Mouse (Mus musculus) MEL (cell line): ENCODE data around the gene Dyrk3. TPM values are rescaled to one million over a fixed set of nuclear protein-coding genes. Genes with fewer than 3 reads are reported as not detected.

Experiments
- DNase-seq: peaks from one replicate; pipeline ENCODE4 v3.0.0; 2011; ENCODE audit warnings: low read depth, low spot score
- H3K27ac ChIP-seq: 2 replicates; pipeline ENCODE4 v1.5.1; 2012; ENCODE audit warnings: low read depth, mild to moderate bottlenecking, control low read depth, low read length, moderate library complexity; ENCODE audit not compliant: control insufficient read depth
- H3K27me3 ChIP-seq, 2 experiments: fragments of 150-350 bp in 1 of 2; sonication (generic) in 1 of 2; 2 replicates each; pipeline ENCODE4 v1.6.1; 2012; ENCODE audit warnings: low read length in 2 of 2, mild to moderate bottlenecking in 2 of 2, improper control_type of control experiment in 1 of 2, moderate library complexity in 1 of 2; ENCODE audit not compliant: insufficient read depth in 2 of 2, control insufficient read depth in 1 of 2
- H3K36me3 ChIP-seq, 2 experiments: 2 replicates each; pipeline ENCODE4 v1.6.1; 2012 to 2014; ENCODE audit warnings: low read length in 2 of 2, improper control_type of control experiment in 1 of 2, inconsistent platforms in 1 of 2, mild to moderate bottlenecking in 1 of 2; ENCODE audit not compliant: insufficient read depth in 2 of 2, control insufficient read depth in 1 of 2
- H3K4me1 ChIP-seq, 2 experiments: fragments of 150-350 bp in 1 of 2; sonication (generic) in 1 of 2; 2 replicates each; pipeline ENCODE4 v1.6.1; 2012; ENCODE audit warnings: low read length in 2 of 2, improper control_type of control experiment in 1 of 2, mild to moderate bottlenecking in 1 of 2; ENCODE audit not compliant: insufficient read depth in 2 of 2, control insufficient read depth in 1 of 2
- H3K4me3 ChIP-seq, 2 experiments: fragments of 150-350 bp in 1 of 2; sonication (generic) in 1 of 2; 2 replicates each; pipeline ENCODE4 v1.5.1; 2012; ENCODE audit warnings: low read depth in 2 of 2, low read length in 2 of 2, mild to moderate bottlenecking in 2 of 2, moderate library complexity in 2 of 2, control low read depth in 1 of 2, improper control_type of control experiment in 1 of 2; ENCODE audit not compliant: control insufficient read depth in 1 of 2, insufficient read depth in 1 of 2
- H3K79me2 ChIP-seq: 2 replicates; pipeline ENCODE4 v1.6.1; 2012; ENCODE audit warnings: mild to moderate bottlenecking, low read length, moderate library complexity; ENCODE audit not compliant: control insufficient read depth, poor library complexity, insufficient read depth
- H3K9ac ChIP-seq: 2 replicates; pipeline ENCODE4 v1.6.1; 2012; ENCODE audit warnings: low read depth, mild to moderate bottlenecking, control low read depth, low read length, moderate library complexity; ENCODE audit not compliant: control insufficient read depth, poor library complexity, severe bottlenecking
- H3K9me3 ChIP-seq: fragments of 150-350 bp; sonication (generic); replicated peaks from 2 replicates; pipeline ENCODE4 v1.6.1; 2012; ENCODE audit warnings: mild to moderate bottlenecking, low read length, improper control_type of control experiment, moderate library complexity; ENCODE audit not compliant: insufficient read depth
- BHLHE40 ChIP-seq: IDR thresholded peaks from 2 replicates; pipeline ENCODE4 v1.6.1; 2012; ENCODE audit warnings: low read depth, mild to moderate bottlenecking, inconsistent platforms, low read length, improper control_type of control experiment, borderline replicate concordance
- CHD1 ChIP-seq: IDR thresholded peaks from 2 replicates; pipeline ENCODE4 v1.6.1; 2012; ENCODE audit warnings: low read depth, mild to moderate bottlenecking, inconsistent platforms, low read length, improper control_type of control experiment
- CHD2 ChIP-seq: IDR thresholded peaks from 2 replicates; pipeline ENCODE4 v1.6.1; 2011; ENCODE audit warnings: low read length, improper control_type of control experiment
- ELF1 ChIP-seq: IDR thresholded peaks from 2 replicates; pipeline ENCODE4 v1.6.1; 2014; ENCODE audit warnings: low read depth, mild to moderate bottlenecking, inconsistent platforms, low read length, improper control_type of control experiment, moderate library complexity
- EP300 ChIP-seq, 2 experiments: IDR thresholded peaks; 2 replicates each; pipeline ENCODE4 v1.6.1; 2011; ENCODE audit warnings: improper control_type of control experiment in 2 of 2, low read length in 2 of 2, low read depth in 1 of 2, mild to moderate bottlenecking in 1 of 2
- GATA1 ChIP-seq: IDR thresholded peaks from 2 replicates; pipeline ENCODE4 v1.6.1; 2011; ENCODE audit warnings: low read depth, low read length, improper control_type of control experiment
- HCFC1 ChIP-seq: IDR thresholded peaks from 2 replicates; pipeline ENCODE4 v1.6.1; 2012; ENCODE audit warnings: low read depth, mild to moderate bottlenecking, inconsistent platforms, low read length, improper control_type of control experiment, moderate library complexity
- JUND ChIP-seq: IDR thresholded peaks from 2 replicates; pipeline ENCODE4 v1.6.1; 2011; ENCODE audit warnings: low read depth, mild to moderate bottlenecking, improper control_type of control experiment, low read length
- MAZ ChIP-seq: IDR thresholded peaks from 2 replicates; pipeline ENCODE4 v1.6.1; 2012; ENCODE audit warnings: low read depth, mild to moderate bottlenecking, inconsistent platforms, low read length, improper control_type of control experiment
- MEF2A ChIP-seq: IDR thresholded peaks from 2 replicates; pipeline ENCODE4 v1.6.1; 2014; ENCODE audit warnings: low read depth, mild to moderate bottlenecking, inconsistent platforms, low read length, improper control_type of control experiment; ENCODE audit not compliant: poor library complexity, insufficient replicate concordance, severe bottlenecking; ENCODE audit errors: extremely low read depth
- POLR2A ChIP-seq, 2 experiments: IDR thresholded peaks; 2 replicates each; pipeline ENCODE4 v1.6.1; 2011 to 2012; ENCODE audit warnings: low read length in 2 of 2, mild to moderate bottlenecking in 2 of 2, control low read depth in 1 of 2, improper control_type of control experiment in 1 of 2, low read depth in 1 of 2, moderate library complexity in 1 of 2; ENCODE audit not compliant: control insufficient read depth in 1 of 2, insufficient read depth in 1 of 2, poor library complexity in 1 of 2
- RCOR1 ChIP-seq: IDR thresholded peaks from 2 replicates; pipeline ENCODE4 v1.6.1; 2012; ENCODE audit warnings: low read depth, mild to moderate bottlenecking, inconsistent platforms, low read length, improper control_type of control experiment
- SIN3A ChIP-seq: IDR thresholded peaks from 2 replicates; pipeline ENCODE4 v1.6.1; 2012; ENCODE audit warnings: low read length, improper control_type of control experiment, inconsistent platforms
- TBP ChIP-seq: IDR thresholded peaks from 2 replicates; pipeline ENCODE4 v1.8.0; 2011; ENCODE audit warnings: low read depth, low read length, improper control_type of control experiment
- TCF12 ChIP-seq: IDR thresholded peaks from 2 replicates; pipeline ENCODE4 v1.6.1; 2014; ENCODE audit warnings: low read depth, mild to moderate bottlenecking, inconsistent platforms, low read length, improper control_type of control experiment, moderate library complexity
- UBTF ChIP-seq: IDR thresholded peaks from 2 replicates; pipeline ENCODE4 v1.6.1; 2012; ENCODE audit warnings: low read depth, mild to moderate bottlenecking, inconsistent platforms, low read length, improper control_type of control experiment, moderate library complexity, borderline replicate concordance; ENCODE audit not compliant: insufficient read depth
- USF1 ChIP-seq: IDR thresholded peaks from 2 replicates; pipeline ENCODE4 v1.6.1; 2014; ENCODE audit warnings: low read depth, mild to moderate bottlenecking, inconsistent platforms, low read length, improper control_type of control experiment, moderate library complexity
- ZC3H11A ChIP-seq: IDR thresholded peaks from 2 replicates; pipeline ENCODE4 v1.6.1; 2012; ENCODE audit warnings: low read depth, mild to moderate bottlenecking, inconsistent platforms, low read length, improper control_type of control experiment
- ZKSCAN1 ChIP-seq: IDR thresholded peaks from 2 replicates; pipeline ENCODE4 v1.6.1; 2012; ENCODE audit warnings: low read depth, mild to moderate bottlenecking, inconsistent platforms, low read length, improper control_type of control experiment, moderate library complexity
- ZMIZ1 ChIP-seq: IDR thresholded peaks from 2 replicates; pipeline ENCODE4 v1.6.1; 2012; ENCODE audit warnings: low read depth, mild to moderate bottlenecking, inconsistent platforms, low read length, improper control_type of control experiment, moderate library complexity
- ZNF384 ChIP-seq: IDR thresholded peaks from 2 replicates; pipeline ENCODE4 v1.6.1; 2012; ENCODE audit warnings: low read depth, mild to moderate bottlenecking, inconsistent platforms, low read length, improper control_type of control experiment
- polyA plus RNA-seq, 2 experiments: library from polyadenylated mRNA; stranded (reverse) in 1 of 2; unstranded in 1 of 2; fragments of >175 nt in 1 of 2; fragments of >200 nt in 1 of 2; gene quantifications; 2 replicates each; pipeline versions ENCODE4 v1.2.1 to v1.2.4; 2012; ENCODE audit warnings: low replicate concordance in 2 of 2, low read depth in 1 of 2; ENCODE audit not compliant: insufficient read length in 2 of 2, insufficient read depth in 1 of 2, missing spikeins in 1 of 2
- total RNA-seq: library from RNA; depleted of rRNA; stranded (reverse); fragments of 300-350 nt; gene quantifications from 2 replicates; pipeline ENCODE4 v1.2.3, GENCODE M21; 2012

The Dyrk3 gene
- total and polyA plus RNA-seq, 3 experiments: 8.6 to 11.8 TPM; not detected in 1

- peak; percentile 72 for TF ChIP-seq ELF1
- TF ChIP-seq ZMIZ1: peak; percentile 68
- TF ChIP-seq MEF2A: no peak
- no peak; the same call in 1 of the 2 replicates for TF ChIP-seq MAZ
Observed at GRCm38 (mm10) chr1:131138191-131139016, at the start of gene Dyrk3 (continued).

DNA sequence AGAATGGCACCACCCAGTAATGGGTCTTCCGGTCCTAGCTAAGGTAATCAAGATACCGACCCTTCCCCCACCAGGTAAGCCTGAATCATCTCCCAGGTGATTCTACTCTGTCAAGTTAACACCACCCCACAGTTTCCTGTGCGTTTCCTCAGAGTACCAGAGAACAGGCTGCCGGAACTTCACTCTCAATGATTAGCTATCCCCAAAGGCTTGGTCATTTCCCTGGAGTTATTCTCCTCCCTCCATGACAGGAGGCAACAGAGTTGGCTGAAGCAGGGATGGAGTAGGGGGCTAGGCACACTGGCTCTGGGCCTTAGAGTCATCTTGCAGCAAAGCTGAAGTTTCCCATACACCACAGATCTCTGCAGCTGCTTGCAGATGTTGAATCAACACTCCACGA lies 49.7 kb upstream of the Dyrk3 start:
- Histone ChIP-seq H3K4me3 (no peak overlapping the region), H3K9ac (no peak overlapping the region), H3K27ac (no peak overlapping the region), H3K4me1 (peaks cover 11 to 16% of the 10 kb centered on the region in 2 experiments), H3K36me3 (peaks cover 2 to 12% of the 10 kb centered on the region in 2 experiments), H3K79me2 (peaks cover 8% of the 10 kb centered on the region; the same call in 1 of the 2 replicates), H3K9me3 (no peaks in the 10 kb centered on the region), H3K27me3 (no peaks in the 10 kb centered on the region)
- DNase-seq: no peak
- no peak for TF ChIP-seq BHLHE40
- no peak for TF ChIP-seq SIN3A
- TF ChIP-seq ZMIZ1: no peak
- no peak for TF ChIP-seq JUND

DNA sequence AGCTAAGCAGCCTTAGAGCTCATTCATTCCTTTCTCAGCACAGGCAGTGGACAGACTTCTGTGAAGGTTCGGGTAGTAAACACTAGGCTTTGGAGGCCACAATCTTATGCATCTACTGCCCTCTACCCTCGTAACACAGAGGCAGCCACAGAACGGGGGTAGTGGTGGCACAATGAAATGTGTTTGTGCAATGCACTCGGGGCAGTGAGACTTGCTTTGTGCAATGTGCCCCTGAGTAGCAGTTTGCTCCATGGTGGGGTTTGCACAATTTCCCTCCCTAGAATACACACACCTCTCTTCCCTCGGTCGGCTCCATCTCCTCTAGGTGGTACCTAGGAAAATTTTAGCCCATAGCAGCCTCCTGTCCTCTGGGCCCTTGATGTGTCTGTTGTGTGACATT lies 48.9 kb upstream of the Dyrk3 start:
- Histone ChIP-seq H3K27me3 (no peaks in the 10 kb centered on the region), H3K79me2 (peaks cover 8% of the 10 kb centered on the region; the same call in 1 of the 2 replicates), H3K4me1 (peaks cover 11 to 16% of the 10 kb centered on the region in 2 experiments), H3K9ac (no peak overlapping the region), H3K9me3 (no peaks in the 10 kb centered on the region), H3K4me3 (no peak overlapping the region), H3K27ac (no peak overlapping the region), H3K36me3 (peaks cover 2 to 12% of the 10 kb centered on the region in 2 experiments)
- TF ChIP-seq MAZ (no peak), HCFC1 (no peak), TCF12 (no peak), CHD1 (no peak), USF1 (no peak), GATA1 (no peak), EP300 (IDR thresholded peaks at IDR 0.05; ENCODE audit: low read depth in 1 of 2, low read length in 2 of 2) (no peak), ZMIZ1 (no peak), ZNF384 (no peak), CHD2 (no peak), BHLHE40 (no peak), MEF2A (no peak), TBP (no peak), ZKSCAN1 (no peak), UBTF (no peak), POLR2A (IDR thresholded peaks at IDR 0.05; ENCODE audit: control insufficient read depth in 1 of 2, insufficient read depth in 1 of 2, low read depth in 1 of 2, low read length in 2 of 2, poor library complexity in 1 of 2) (no peak), RCOR1 (no peak), ZC3H11A (no peak)
- no peak for DNase-seq
